Mouse (Mus musculus) heart, postnatal 14 days (tissue): ENCODE results near the gene Anapc2. TPM values are rescaled to one million over a fixed set of nuclear protein-coding genes. Genes with fewer than 3 reads are reported as not detected.
A peak's percentile ranks its signal among the peaks of the same experiment; 100 is the strongest.

Source experiments
- DNase-seq, 2 experiments: peaks; one replicate each; pipeline ENCODE4 v3.0.0; 2021 to 2022
- intact Hi-C: fragments of 180-260 bp; cut with DNase I; formaldehyde crosslinking; loops from one replicate; pipeline ENCODE4 v1.15.1; 2025
- total RNA-seq, 2 experiments: library from RNA; stranded (reverse); gene quantifications; 2 replicates each; pipeline ENCODE4 v1.2.3; 2021

Gene Anapc2
- total RNA-seq, 2 experiments from 2014 or later: 44.0 to 44.1 TPM

DNA sequence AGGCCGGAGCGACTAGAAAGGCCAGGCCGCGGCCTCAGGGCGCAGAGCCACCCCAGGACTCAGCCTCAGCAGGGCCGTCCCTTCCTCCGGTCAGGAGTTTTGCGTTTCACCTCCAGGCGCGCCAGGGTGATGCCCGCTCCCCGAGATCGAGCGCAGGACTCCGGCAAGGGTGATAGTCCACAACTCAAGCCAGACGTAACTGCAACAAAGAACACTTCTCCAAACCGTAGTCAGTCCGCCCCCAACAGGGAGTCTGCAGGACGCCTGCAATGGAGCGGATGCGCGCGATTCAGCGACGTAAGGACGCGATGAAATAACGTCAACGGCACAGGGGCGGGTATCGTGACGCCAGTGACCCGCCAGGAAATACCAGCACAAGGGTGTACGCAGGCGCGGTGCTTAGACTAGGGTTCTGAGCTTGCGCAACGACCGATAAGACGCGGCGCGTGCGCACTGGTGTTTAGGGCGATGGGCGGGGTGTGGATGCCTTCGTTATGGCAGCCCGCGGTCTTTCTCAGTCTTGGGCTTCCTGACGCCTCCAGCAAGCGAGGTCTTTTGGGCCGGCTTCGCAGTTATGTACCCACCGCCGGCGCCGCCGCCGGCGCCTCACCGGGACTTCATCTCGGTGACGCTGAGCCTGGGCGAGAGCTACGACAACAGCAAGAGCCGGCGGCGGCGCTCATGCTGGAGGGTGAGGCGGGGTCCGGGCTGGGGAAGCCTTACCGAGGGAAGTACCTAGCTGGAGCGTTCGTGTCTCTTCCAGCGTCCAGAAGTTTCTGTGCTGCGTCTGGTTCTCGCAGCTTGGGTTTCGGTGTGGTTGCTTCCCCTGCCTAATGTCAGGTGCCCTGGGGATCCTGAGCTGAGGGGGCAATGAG, 60.2 kb downstream of the Anapc2 start, which contains the start of gene Man1b1:
TSS of gene Man1b1 (plus strand) at position 53 of the 875 bp plus-strand sequence.
- DNase-seq: peak; percentile 99
- intact Hi-C loops: loop anchor here (5.0 kb wide), 2 partner anchors 55 to 135 kb away; partner anchors contain the start of gene Tor4a

DNA sequence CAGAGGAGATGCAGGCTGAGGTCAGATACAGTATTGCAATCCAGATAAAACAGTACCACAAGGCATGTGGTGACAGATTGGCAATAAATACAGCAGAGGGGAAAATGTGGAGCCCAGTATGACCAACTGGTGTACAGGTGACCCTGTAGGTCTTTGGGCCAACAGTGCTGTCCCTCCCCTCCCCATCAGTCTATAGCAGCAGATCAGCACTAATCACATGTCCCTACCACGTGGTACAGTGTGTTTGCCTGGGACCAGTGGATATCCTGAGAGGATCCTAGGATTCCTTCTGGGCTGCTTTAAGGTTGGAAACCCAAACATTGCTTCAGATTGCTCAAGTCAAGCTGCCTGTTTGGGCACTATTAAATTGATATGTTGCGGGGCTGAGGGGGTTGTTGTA, 61.3 kb downstream of the Anapc2 start:
- DNase-seq: no peak
- intact Hi-C loops: loop anchor here (5.0 kb wide), 2 partner anchors 56 to 136 kb away; partner anchors contain the start of gene Tor4a

Other genes starting within 250 kb of the Anapc2 start
- 10 to 100 TPM; 33.6 to 35.4 TPM for gene Nsmf, start 218.1 kb upstream of the Anapc2 start, total RNA-seq
- gene Entpd8, start 192.2 kb upstream of the Anapc2 start, total RNA-seq: not detected
- gene Noxa1, start 177.3 kb upstream of the Anapc2 start, total RNA-seq: not detected
- 10 to 100 TPM; 14.0 to 15.0 TPM for gene Nrarp, start 91.7 kb upstream of the Anapc2 start, total RNA-seq
- gene Tor4a, start 75.6 kb upstream of the Anapc2 start, total RNA-seq: 1 to 10 TPM; 5.0 to 5.5 TPM
- gene Nelfb, start 61.0 kb upstream of the Anapc2 start, total RNA-seq: 10 to 100 TPM; 35.7 to 36.2 TPM
- gene Stpg3, start 57.8 kb upstream of the Anapc2 start, total RNA-seq: not detected
- not detected for gene Fam166a, start 53.7 kb upstream of the Anapc2 start, total RNA-seq
- 100 to 1,000 TPM; 205 to 231 TPM for gene Tubb4b, start 47.8 kb upstream of the Anapc2 start, total RNA-seq
- gene Slc34a3, start 38.1 kb upstream of the Anapc2 start, total RNA-seq: not detected
- not detected for gene Rnf224, start 35.7 kb upstream of the Anapc2 start, total RNA-seq
- gene Rnf208, start 30.2 kb upstream of the Anapc2 start, total RNA-seq: under 1 TPM; 0.41 to 0.63 TPM
- not detected for gene Cysrt1, start 30.0 kb upstream of the Anapc2 start, total RNA-seq
- gene AL732309.1, start 25.6 kb upstream of the Anapc2 start, total RNA-seq: 1 to 10 TPM; 1.9 to 2.4 TPM
- gene Tmem203, start 17.0 kb upstream of the Anapc2 start, total RNA-seq: 10 to 100 TPM; 12.7 to 13.4 TPM
- 1 to 10 TPM; 5.7 to 7.6 TPM for gene Tprn, start 9.9 kb upstream of the Anapc2 start, total RNA-seq
- gene Ssna1, start within 50 bp of the Anapc2 start, total RNA-seq: 10 to 100 TPM; 38.3 to 46.9 TPM
- not detected for gene Tmem210, start 15.7 kb downstream of the Anapc2 start, total RNA-seq
- gene Lrrc26, start 17.4 kb downstream of the Anapc2 start, total RNA-seq: under 1 TPM in 1 of 2 experiments, not detected in 1; 0.55 TPM
- gene Grin1, start 46.7 kb downstream of the Anapc2 start, total RNA-seq: not detected
- gene Man1b1, start 59.9 kb downstream of the Anapc2 start, total RNA-seq: 10 to 100 TPM; 22.1 to 22.2 TPM
- gene Dpp7, start 83.9 kb downstream of the Anapc2 start, total RNA-seq: 1 to 10 TPM; 2.7 to 3.9 TPM
- 1 to 10 TPM; 4.5 to 6.0 TPM for gene Uap1l1, start 93.2 kb downstream of the Anapc2 start, total RNA-seq
- gene Sapcd2, start 99.8 kb downstream of the Anapc2 start, total RNA-seq: 1 to 10 TPM in 1 of 2 experiments, under 1 TPM in 1; 0.88 to 1.5 TPM
- gene Entpd2, start 123.4 kb downstream of the Anapc2 start, total RNA-seq: 10 to 100 TPM; 16.1 to 17.0 TPM
- gene Npdc1, start 126.9 kb downstream of the Anapc2 start, total RNA-seq: 10 to 100 TPM; 33.8 to 37.1 TPM
- not detected for gene Fut7, start 150.8 kb downstream of the Anapc2 start, total RNA-seq
- gene Abca2, start 156.2 kb downstream of the Anapc2 start, total RNA-seq: 10 to 100 TPM; 22.0 to 24.4 TPM
- 1 to 10 TPM; 3.0 to 3.9 TPM for gene Clic3, start 184.4 kb downstream of the Anapc2 start, total RNA-seq
- gene Paxx, start 188.6 kb downstream of the Anapc2 start, total RNA-seq: 10 to 100 TPM; 22.9 to 23.4 TPM
- 10 to 100 TPM; 30.9 to 38.6 TPM for gene Ptgds, start 197.6 kb downstream of the Anapc2 start, total RNA-seq
- not detected for gene Lcn12, start 221.4 kb downstream of the Anapc2 start, total RNA-seq
- gene Fbxw5, start 228.3 kb downstream of the Anapc2 start, total RNA-seq: 10 to 100 TPM; 92.0 to 96.2 TPM
- gene C8g, start 229.2 kb downstream of the Anapc2 start, total RNA-seq: under 1 TPM; 0.51 to 0.98 TPM